Mouse (Mus musculus) kidney, adult 2 months (tissue): ENCODE data around the gene Lsm7. TPM values are rescaled to one million over a fixed set of nuclear protein-coding genes. Genes with fewer than 3 reads are reported as not detected.
A peak's percentile ranks its signal among the peaks of the same experiment; 100 is the strongest.
"Not testable (repeated sequence)": the region's sequence is repeated elsewhere in the genome, so short reads cannot be mapped to it uniquely, and the experiment has no call there.

ENCODE experiments used
- DNase-seq: peaks from one replicate; pipeline ENCODE4 v3.0.0; 2021
- H3K27ac ChIP-seq: fragments of 200-500 bp; 2 replicates; pipeline ENCODE4 v1.5.1; 2012; ENCODE audit warnings: low read depth, low read length, control low read depth, inconsistent platforms; ENCODE audit not compliant: insufficient read depth
- H3K27me3 ChIP-seq: fragments of 200-500 bp; replicated peaks from 2 replicates; pipeline ENCODE4 v1.6.1; 2012; ENCODE audit warnings: mild to moderate bottlenecking, moderate library complexity, low read length, inconsistent platforms; ENCODE audit not compliant: control insufficient read depth, insufficient read depth
- H3K36me3 ChIP-seq: fragments of 200-500 bp; 2 replicates; pipeline ENCODE4 v1.6.1; 2012; ENCODE audit warnings: mild to moderate bottlenecking, moderate library complexity, low read length, inconsistent platforms; ENCODE audit not compliant: control insufficient read depth, insufficient read depth
- H3K4me1 ChIP-seq: fragments of 200-500 bp; 2 replicates; pipeline ENCODE4 v1.6.1; 2011; ENCODE audit warnings: low read length; ENCODE audit not compliant: control insufficient read depth, insufficient read depth
- H3K4me3 ChIP-seq: fragments of 200-500 bp; 2 replicates; pipeline ENCODE4 v1.5.1; 2011; ENCODE audit warnings: mild to moderate bottlenecking, low read depth, low read length, control low read depth; ENCODE audit not compliant: insufficient read depth
- CTCF ChIP-seq: fragments of 200-500 bp; conservative IDR thresholded peaks from 2 replicates; pipeline ENCODE4 v1.5.1; 2011; ENCODE audit warnings: low read depth, mild to moderate bottlenecking, control low read depth, low read length, moderate library complexity, mixed read lengths; ENCODE audit not compliant: insufficient read depth, insufficient read length
- POLR2A ChIP-seq: fragments of 200-500 bp; IDR thresholded peaks from one replicate; pipeline ENCODE4 v1.6.1; 2011; ENCODE audit warnings: low read depth, low read length, control low read depth
- WGBS: fragments of 180-500 bp; shearing (Covaris S2); methylation state at CpG from one replicate; pipeline ENCODE4 v1.1.7; 2018; 5-methylcytosine and 5-hydroxymethylcytosine counted together
- polyA plus RNA-seq: library from polyadenylated mRNA; depleted of rRNA; stranded (reverse); fragments of >200 nt; gene quantifications from 2 replicates; pipeline ENCODE4 v1.2.3, GENCODE M21; 2012

Lsm7 gene
- polyA plus RNA-seq, 1 experiment: 98.1 TPM

- DNase-seq: peak; percentile 63
- peaks cover 7% of the 10 kb centered on the region; the same call in 1 of the 2 replicates for H3K4me1 ChIP-seq
- H3K27ac ChIP-seq: no peak overlapping the region
- TF ChIP-seq POLR2A (no peak), CTCF (peak; percentile 48)
- no peaks in the 10 kb centered on the region for H3K36me3 ChIP-seq
- 44% methylated on average over 2 of the region's 2 CpGs for WGBS
- no peaks in the 10 kb centered on the region for H3K27me3 ChIP-seq
- H3K4me3 ChIP-seq: no peak overlapping the region
These were observed 33.0 kb downstream of the Lsm7 start for GRCm38 (mm10) chr10:80821991-80822390.

DNA sequence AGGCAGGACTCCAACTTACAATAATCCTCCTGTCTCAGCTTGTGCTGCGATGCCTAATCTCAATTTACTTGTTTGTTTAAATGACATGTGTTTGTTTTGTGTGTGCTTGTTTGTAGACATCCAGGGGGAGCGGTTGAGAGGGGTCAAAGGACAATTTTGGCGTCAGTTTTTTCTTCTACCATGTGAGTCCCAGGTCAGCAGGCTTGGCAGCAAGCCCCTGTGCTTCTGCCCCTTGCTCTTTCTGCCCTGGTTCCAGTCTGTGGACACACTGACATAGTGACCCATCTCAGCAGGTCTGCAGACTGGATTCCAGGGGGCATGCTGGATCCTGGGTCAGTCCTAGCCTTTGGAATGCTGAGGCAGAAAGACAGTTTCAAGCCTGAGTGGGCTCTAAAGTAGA is 35.6 kb downstream of the Lsm7 start:
- DNase-seq: peak; percentile 89
- no peak for TF ChIP-seq CTCF
- TF ChIP-seq POLR2A: no peak
- no peak overlapping the region for H3K27ac ChIP-seq
- no peak overlapping the region for H3K4me3 ChIP-seq
- H3K4me1 ChIP-seq: peaks cover 7% of the 10 kb centered on the region; the same call in 1 of the 2 replicates
- WGBS: 41% methylated on average over 3 of the region's 3 CpGs
- H3K27me3 ChIP-seq: no peaks in the 10 kb centered on the region
- H3K36me3 ChIP-seq: no peaks in the 10 kb centered on the region

DNA sequence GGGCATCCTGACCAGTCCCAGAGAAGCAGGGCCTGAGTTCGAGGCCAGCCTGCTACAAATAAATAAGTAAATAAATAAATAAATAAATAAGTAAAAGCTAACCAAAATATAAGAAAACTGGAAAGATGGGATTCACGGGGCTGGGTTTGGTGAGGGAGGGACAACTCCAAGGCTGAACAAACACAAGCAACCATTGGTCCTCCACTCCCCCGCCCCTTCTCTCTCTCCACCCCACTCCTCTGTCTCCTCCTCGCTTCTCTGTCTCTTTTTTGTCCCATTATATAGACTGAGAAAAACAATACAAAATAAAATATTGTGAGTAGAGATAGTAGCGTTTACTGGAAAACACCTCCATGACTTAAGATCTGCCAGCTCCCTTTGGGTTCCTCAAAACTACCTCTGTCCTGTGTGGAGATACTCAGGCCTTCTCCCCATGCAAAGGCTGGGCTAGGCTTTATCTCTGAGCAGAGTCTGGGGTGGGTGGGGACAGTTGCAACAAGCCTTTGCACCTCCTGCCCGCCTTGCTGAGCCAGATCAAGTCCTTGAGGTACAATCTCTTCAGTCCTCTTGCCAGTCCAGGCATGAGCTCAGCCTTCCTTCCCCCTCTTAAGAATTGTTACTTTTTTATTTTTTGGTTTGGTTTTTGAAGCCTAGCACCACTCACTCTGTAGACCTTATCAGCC is 36.3 kb downstream of the Lsm7 start:
- no peak for DNase-seq
- Histone ChIP-seq H3K27me3 (no peaks in the 10 kb centered on the region), H3K36me3 (no peaks in the 10 kb centered on the region), H3K4me3 (no peak overlapping the region), H3K4me1 (peaks cover under 1% of the 10 kb centered on the region; the same call in 1 of the 2 replicates), H3K27ac (no peak overlapping the region)
- TF ChIP-seq POLR2A: no peak
- no peak for TF ChIP-seq CTCF
- WGBS: 59% methylated on average over 6 of the region's 6 CpGs

DNA sequence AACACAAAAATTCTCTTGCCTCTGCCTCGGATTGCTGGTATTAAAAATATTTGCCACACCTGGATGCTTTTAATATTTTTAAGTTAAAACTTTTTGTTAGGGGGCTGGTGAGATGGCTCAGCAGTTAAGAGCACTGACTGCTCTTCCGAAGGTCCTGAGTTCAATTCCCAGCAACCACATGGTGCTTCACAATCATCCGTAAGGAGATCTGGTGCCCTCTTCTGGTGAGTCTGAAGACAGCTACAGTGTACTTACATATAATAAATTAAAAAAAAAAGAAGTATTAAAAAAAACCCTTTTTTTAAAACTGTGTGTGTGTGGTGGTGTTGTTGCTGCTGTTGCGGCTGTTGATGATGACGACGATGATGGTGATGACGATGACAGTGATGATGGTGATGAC is 37.1 kb downstream of the Lsm7 start:
- H3K27me3 ChIP-seq, H3K4me1 ChIP-seq, H3K36me3 ChIP-seq, H3K4me3 ChIP-seq, DNase-seq, H3K27ac ChIP-seq: not testable (repeated sequence)
- 83% methylated on average over 7 of the region's 7 CpGs for WGBS

DNA sequence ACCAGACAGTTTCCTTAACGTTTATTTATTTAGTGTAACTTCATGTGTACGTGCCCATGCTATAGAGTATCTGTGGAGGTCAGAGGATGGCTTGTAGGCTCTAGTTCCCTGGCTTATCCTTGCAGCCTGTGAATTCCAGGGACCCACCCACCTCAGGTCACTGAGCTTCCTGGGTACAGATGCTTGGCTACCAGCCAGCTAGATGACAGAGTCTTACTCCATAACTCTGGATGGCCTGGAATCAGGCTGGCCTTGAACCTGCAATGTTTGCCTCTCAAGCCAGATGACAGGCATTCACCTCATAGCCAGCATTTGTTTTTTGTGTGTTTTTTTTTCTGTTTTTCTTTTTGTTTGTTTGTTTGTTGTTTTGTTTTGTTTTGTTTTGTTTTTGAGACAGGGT is 37.8 kb downstream of the Lsm7 start:
- 46% methylated on average over 2 of the region's 2 CpGs for WGBS
- Histone ChIP-seq H3K4me3 (no peak overlapping the region), H3K27ac (no peak overlapping the region), H3K4me1 (no peaks in the 10 kb centered on the region), H3K27me3 (no peaks in the 10 kb centered on the region), H3K36me3 (no peaks in the 10 kb centered on the region)
- no peak for DNase-seq
- TF ChIP-seq POLR2A: no peak
- no peak for TF ChIP-seq CTCF

DNA sequence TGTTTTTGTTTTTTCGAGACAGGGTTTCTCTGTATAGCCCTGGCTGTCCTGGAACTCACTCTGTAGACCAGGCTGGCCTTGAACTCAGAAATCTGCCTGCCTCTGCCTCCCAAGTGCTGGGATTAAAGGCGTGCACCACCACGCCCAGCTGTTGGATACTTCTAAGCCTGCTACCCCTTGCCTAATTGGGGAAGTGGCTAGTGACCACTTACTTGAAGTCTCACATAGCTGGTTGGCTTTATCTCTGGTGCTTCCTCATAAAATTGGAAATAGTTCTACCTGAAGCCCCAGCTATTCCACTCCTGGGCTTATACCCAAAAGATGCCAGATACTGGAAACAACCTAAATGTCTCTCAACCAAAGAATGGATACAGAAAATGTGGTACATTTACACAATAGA is 38.7 kb downstream of the Lsm7 start:
- 86% methylated on average over 3 of the region's 3 CpGs for WGBS
- not testable (repeated sequence) for H3K36me3 ChIP-seq, H3K4me3 ChIP-seq, H3K27ac ChIP-seq, H3K4me1 ChIP-seq, DNase-seq, H3K27me3 ChIP-seq

- Histone ChIP-seq H3K27me3 (no peaks in the 10 kb centered on the region), H3K4me1 (no peaks in the 10 kb centered on the region), H3K4me3 (no peak overlapping the region), H3K27ac (no peak overlapping the region), H3K36me3 (no peaks in the 10 kb centered on the region)
- no peak for DNase-seq
- 37% methylated on average over 7 of the region's 7 CpGs for WGBS
- no peak for TF ChIP-seq POLR2A
- no peak for TF ChIP-seq CTCF
These were observed 40.2 kb downstream of the Lsm7 start for GRCm38 (mm10) chr10:80814800-80815199.

DNA sequence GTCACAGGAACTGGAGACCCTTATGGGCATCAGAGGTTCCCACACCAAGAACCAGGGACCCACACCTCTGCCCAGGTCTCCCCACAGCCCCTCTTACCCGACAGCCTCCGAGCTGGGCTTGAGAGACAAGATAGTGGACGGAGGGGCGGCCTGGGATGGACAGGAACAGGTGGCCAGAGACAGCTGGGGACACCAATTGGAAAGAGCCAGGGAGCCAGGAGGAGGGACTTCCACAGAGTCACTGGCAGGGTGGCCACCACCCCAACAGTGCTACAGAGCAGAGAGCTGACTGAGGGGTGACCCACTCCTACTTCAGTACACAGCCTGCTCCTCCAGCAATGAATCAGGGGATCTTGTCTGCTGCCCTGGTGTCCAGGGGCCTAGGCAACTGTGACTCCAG is 41.6 kb downstream of the Lsm7 start, which contains the start of gene Jsrp1:
Jsrp1 (minus strand) TSS at position 133 of the 400 bp plus-strand sequence.
- no peaks in the 10 kb centered on the region for H3K4me1 ChIP-seq
- no peaks in the 10 kb centered on the region for H3K36me3 ChIP-seq
- TF ChIP-seq POLR2A (no peak), CTCF (no peak)
- no peaks in the 10 kb centered on the region for H3K27me3 ChIP-seq
- DNase-seq: no peak
- WGBS: 90% methylated on average over 4 of the region's 4 CpGs
- H3K4me3 ChIP-seq: no peak within 1 kb of the TSS
- no peak within 1 kb of the TSS for H3K27ac ChIP-seq
